Mouse (Mus musculus): ENCODE results near the gene Gstcd.

The Gstcd gene

DNA sequence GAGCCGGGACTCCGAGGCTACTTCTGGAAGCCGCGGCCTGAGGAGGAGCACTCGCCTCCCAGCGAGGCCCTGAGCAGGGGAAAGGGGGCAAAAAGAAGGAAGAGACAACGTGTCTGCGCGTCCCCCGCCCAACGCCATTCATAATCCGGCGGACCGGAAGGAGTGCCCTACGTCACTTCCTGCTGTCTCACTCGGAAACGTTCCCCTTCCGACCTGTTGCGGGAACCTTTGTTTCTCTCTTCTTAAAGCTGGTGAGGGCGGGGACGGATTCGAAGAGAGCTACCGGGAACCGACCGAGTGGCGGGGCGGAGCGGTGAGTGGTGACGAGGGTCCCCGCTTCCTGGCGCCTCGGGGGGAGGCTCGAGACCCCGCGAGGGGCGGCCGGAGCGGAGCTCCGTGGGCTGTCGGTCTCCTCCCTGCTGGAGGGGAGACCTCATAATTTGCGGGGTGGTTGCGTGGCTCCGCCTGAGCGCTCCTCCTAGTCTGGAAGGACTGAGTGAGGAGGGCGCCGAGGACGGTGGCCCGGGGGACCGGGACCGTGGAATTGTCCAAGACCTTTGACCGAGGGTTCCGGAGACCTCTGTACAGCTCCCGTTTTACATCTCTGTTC is at the start of gene Gstcd, which contains the start of gene Ints12:
Gstcd (minus strand) TSS at position 370 of the 610 bp plus-strand sequence.
Ints12 (plus strand) TSS at position 177 of the 610 bp plus-strand sequence.
- in situ Hi-C loops (cut with MboI; ENCODE audit: unreplicated experiment in 2 of 2): loop anchor here (10.0 to 25.0 kb wide), 4 partner anchors 277 to 721 kb away; partner anchors contain the start of gene Tet2 (in 2 of the 2)

DNA sequence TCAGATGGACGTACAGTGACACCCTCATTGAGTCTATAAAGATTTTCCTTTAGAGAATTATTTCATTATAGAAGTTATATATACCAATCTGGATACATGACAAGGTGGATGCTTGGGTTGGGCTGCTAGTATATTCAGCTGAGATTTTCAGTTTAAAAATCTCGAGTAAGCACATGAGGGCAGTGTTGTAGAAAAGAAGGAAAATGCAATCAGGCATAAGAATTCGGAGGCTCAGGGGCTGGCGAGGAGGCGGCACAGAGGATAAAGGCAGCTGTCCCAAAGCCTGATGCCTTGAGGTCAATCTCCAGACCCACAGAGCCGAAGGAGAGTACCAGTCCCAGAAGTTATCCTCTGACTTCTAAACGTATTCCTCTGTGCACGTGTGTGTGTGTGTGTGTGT is 40.8 kb upstream of the Gstcd start:
- in situ Hi-C loops (cut with MboI; ENCODE audit: unreplicated experiment in 2 of 2): no loop called here

DNA sequence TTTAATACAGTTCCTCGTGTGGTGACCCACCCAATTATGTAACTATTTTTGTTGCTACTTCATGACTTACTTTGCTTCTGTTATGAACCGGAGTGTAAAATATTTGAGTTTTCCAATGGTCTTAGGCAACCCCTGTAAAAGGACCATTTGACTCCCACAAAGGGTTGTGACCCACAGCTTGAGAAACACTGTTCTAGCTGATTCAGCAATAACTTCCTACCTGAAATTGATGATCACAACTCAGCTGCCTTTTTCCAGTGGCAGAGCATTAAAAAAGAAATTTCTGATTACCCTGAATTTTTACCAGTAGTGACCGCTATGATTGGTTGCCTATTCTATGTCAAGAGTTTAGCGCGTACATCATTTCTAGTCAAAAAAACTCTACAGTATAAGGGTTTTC is 39.5 kb upstream of the Gstcd start:
- in situ Hi-C loops (cut with MboI; ENCODE audit: unreplicated experiment in 2 of 2): no loop called here

DNA sequence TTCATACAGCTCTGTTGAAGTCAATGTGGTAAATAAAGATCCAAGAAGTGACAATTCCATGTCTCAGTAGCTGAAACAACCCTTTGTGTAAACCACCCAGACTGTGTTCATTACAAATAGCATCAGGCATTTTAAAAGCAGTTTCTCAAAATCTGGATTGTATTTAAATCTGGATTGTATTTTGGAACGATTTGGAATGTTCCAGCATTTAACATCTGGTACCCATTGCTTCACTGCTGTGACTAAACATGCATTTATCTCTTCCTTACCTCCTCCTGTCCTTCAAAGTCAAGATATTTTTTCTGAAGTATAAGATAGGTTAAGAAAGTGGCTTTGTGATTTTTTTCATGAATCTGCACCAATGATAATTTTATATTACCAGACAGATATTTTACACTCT is 21.4 kb upstream of the Gstcd start:
- in situ Hi-C loops (cut with MboI; ENCODE audit: unreplicated experiment in 2 of 2): no loop called here

DNA sequence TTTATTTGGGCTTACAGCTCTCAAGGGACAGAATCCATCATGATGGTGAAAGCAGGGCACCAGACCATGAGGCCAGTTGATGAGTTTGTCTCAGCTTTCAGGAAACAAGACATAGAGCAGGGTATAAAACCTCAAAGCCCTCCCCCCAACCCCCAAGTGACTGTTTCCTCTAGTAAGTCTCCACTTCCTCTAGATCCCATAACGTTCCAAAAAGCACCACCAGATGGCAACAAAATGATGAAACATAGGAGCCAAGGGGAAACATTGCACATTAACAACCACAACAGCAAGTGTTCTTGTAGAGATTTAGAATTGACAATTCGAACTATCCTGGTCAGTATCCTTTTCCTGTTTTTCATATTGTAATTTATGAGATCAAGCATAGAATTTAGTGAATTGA is 19.9 kb upstream of the Gstcd start:
- in situ Hi-C loops (cut with MboI; ENCODE audit: unreplicated experiment in 2 of 2): no loop called here

DNA sequence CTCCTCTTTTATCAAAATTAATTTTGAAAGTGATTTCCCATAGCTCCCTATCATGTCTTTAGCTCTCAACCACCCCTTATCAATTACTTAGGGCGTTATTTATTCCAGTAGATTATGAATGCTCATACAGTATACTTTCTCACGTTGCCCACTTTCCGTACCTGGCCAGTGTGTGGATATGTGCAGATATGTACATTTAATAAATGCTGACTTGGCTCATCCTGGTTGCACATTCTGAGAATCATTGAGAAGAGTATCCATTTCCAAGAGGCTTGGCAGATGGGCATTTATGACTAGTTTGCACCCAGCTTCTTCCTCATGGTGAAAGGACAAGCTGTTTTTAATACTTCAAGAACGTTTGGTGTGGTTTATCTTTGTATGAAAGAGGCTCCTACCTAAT is 18.0 kb upstream of the Gstcd start:
- in situ Hi-C loops (cut with MboI; ENCODE audit: unreplicated experiment in 2 of 2): no loop called here

DNA sequence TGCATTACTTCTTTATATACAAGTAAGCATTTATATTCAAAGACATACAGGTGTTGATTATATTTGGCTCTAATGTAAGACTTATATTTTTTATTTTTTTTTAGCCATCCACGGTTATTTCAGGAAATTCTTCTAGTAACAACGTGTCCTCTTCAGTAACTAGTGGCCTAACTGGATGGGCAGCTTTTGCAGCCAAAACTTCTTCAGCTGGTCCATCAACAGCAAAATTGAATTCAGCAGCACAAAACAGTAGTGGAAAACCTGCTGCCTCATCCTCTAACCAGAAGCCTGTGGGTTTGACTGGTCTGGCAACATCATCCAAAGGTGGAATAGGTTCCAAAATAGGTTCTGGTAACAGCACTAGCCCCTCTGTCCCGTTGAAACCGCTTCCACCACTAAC is 16.9 kb upstream of the Gstcd start:
- in situ Hi-C loops (cut with MboI; ENCODE audit: unreplicated experiment in 2 of 2): no loop called here

DNA sequence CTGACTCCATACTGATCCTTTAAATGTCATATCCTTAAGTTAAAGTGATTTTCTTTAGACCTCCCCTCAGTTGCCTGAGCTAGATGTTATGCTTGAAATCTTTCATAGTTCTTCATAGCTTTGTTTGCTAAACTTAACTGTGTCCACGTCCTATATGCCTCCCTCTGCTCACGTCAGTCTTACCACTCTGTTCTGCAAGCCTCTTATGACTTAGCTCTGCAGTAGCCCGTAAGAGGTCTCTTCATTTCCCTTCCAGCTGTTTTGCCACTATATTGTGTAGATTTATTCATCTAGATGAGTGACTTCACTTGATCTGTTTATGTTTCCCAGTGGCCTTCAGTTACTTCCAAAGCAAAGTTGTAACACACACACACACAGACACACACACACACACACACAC is 12.6 kb upstream of the Gstcd start:
- in situ Hi-C loops (cut with MboI; ENCODE audit: unreplicated experiment in 2 of 2): no loop called here

DNA sequence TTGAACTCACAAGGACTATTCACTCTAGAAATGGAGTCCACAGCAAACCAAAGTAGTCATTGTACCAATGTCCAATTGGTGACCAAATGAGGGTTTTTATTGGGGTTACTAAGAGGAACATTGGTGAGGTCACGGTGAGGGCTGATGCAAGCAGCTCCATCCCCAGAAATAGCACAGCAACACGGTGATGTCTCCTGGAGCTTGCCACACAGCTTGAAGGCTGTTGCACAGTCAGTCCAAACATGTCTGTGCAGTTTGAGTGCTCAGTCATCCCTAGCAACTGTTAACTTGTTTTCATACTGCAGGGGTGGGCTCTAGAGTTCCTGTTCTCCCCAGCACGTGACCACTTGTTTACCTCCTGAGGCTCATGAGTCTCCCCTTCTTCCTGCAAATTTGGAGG is 11.9 kb upstream of the Gstcd start:
- in situ Hi-C loops (cut with MboI; ENCODE audit: unreplicated experiment in 2 of 2): no loop called here

DNA sequence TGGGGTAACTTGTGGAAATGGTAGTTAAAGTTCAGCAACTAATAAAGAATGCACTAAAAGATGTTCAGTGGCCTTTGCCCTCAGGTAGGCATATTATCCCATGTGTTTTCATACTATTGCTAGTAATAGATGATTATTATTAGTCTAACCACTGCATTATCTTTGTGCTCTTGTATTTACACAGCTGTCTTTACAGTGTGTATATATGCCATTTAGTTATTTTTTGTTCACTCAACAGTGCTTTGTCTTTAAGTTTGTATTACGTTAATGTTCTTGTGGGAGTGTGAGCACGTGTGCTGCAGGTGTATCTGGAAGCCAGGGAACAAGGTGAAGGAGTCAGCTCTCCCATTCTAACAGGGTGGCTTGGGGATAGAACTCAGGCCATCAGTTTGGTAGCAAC is 7.1 kb upstream of the Gstcd start:
- in situ Hi-C loops (cut with MboI; ENCODE audit: unreplicated experiment in 2 of 2): loop anchor here (5.0 to 25.0 kb wide), 5 partner anchors 284 to 713 kb away; partner anchors contain the start of gene Tet2 (in 2 of the 2)

DNA sequence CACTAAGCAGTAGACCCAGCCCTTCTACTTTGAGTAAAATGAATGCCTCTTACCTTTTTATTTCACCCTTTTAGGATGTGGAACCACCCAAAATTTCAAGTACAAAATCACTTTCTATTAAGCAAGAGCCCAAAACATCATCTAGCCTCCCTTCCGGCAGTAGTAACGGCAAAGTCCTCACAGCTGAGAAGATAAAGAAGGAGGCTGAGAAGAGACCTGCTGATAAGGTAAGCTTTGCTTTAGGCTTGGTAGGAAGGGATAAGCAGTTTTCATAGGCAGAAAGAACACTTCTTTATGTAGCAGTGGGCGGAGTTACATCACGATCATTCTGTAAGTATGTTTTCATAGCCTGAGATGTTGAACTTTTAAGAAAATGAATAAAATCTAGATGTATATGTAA is 6.5 kb upstream of the Gstcd start:
- in situ Hi-C loops (cut with MboI; ENCODE audit: unreplicated experiment in 2 of 2): loop anchor here (5.0 to 25.0 kb wide), 5 partner anchors 284 to 714 kb away; partner anchors contain the start of gene Tet2 (in 2 of the 2)

DNA sequence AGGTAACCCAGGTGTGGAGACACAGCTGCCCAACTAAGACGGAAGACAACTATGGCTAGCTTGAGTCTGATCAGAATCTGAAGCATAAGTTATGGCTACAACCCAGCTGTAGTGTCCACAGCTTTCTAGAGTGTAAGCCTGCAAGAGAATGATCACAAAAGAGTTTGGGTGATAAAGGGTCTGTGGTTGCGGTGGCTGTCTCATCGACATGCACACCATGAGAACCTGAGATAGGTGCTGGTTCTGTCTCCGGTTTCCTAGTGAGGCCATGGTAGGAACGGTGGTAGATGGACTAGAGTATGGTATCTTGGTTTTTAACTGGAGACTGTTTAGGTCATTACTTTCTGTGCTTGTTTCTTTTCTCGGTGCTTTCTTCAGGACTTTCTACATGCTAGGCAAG is 6.1 kb upstream of the Gstcd start:
- in situ Hi-C loops (cut with MboI; ENCODE audit: unreplicated experiment in 2 of 2): loop anchor here (5.0 to 25.0 kb wide), 5 partner anchors 283 to 714 kb away; partner anchors contain the start of gene Tet2 (in 2 of the 2)

DNA sequence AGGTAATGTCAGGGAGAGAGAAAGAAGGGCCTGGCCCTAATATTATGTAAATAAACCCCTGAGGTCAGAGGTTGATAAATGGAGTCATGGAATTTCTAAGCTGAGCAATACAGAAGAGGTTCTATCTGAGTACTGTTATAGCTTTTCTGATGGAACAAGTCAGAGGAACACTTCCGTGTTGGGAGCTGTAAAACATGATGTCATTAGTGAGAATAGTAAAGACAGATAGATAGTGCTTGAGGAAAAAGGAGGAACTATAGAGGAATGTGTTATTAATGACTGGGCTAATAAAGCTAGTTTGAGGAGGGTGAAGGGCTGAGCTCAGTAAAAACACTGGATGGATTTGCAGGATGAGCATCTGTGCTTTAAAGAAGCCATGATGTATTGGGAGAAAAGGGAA is 2.5 kb upstream of the Gstcd start:
- in situ Hi-C loops (cut with MboI; ENCODE audit: unreplicated experiment in 2 of 2): loop anchor here (10.0 to 25.0 kb wide), 4 partner anchors 280 to 718 kb away; partner anchors contain the start of gene Tet2 (in 2 of the 2)

DNA sequence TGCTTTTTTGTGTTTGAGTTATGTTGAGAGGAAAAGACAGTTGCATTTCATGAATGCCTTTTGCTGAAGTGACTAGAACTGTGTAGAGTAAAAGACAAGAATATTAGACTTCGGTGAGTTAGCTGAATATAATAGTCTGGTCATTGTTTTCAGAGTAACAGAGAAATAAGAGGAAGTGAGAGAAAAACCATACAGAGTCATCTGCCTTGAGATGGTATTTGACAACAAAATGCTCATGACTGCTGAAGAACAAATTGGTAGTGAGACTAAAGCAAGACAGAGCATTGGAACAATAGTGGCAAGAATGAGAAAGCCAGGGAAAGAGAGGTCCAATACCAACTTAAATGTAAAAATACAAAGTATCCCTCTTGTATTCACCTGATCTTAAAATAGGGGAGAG is 1.1 kb upstream of the Gstcd start:
- in situ Hi-C loops (cut with MboI; ENCODE audit: unreplicated experiment in 2 of 2): loop anchor here (10.0 to 25.0 kb wide), 4 partner anchors 278 to 719 kb away; partner anchors contain the start of gene Tet2 (in 2 of the 2)

DNA sequence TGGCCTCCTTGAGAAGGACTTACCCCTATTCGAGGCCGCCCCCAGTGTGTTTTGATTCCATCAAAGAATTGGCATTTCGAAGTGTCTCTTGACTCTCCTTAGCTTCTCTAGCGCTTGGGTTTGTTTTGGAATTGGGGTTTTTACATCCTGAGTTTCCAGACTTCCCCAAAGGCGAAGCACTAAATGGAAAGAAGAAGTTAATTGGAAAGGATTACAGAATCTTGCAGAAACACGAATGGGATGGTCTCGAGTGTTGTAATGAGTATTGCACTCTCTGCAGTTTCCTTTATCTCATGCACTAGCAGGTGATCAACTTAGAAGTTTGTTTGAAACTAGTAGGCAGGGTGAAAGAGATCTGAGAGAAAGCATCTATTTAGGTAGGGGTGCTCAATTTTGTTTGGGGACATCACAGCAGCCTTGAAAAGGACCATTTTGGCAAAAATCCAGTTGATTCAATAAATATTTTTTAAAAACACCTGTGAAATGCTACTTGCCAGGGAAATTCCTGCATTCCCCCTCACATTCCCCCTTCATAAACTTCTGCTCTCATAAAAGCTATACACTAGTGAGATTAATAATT is 531 bp upstream of the Gstcd start:
- in situ Hi-C loops (cut with MboI; ENCODE audit: unreplicated experiment in 2 of 2): loop anchor here (10.0 to 25.0 kb wide), 4 partner anchors 278 to 720 kb away; partner anchors contain the start of gene Tet2 (in 2 of the 2)

DNA sequence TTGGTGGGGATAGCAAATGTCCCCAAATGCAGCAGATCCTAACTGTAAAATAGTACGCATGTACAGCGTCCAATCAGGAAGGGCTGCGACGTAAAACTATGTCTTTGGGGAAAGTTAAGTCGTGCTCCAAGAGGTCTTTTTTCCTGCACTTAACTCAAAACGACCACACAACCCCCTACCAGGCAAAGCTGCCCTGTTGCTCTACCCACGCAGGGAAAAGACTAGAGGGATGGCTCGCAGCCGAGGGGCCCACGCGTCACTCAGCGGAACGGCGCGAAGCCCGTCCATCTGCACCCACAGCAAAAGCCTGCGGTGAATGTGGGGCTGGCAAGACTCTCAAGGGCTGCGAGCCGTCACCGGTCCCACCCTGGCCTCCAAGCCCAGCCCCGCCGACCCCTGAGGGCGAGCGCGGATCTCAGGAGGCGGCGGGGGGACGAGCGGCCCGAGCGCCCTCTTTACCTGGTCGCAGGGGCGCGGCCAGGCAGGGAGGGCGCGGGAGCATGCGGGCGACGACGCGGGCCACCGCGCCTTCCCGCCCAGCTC is 641 bp downstream of the Gstcd start:
- in situ Hi-C loops (cut with MboI; ENCODE audit: unreplicated experiment in 2 of 2): loop anchor here (10.0 to 25.0 kb wide), 4 partner anchors 276 to 721 kb away; partner anchors contain the start of gene Tet2 (in 2 of the 2)

DNA sequence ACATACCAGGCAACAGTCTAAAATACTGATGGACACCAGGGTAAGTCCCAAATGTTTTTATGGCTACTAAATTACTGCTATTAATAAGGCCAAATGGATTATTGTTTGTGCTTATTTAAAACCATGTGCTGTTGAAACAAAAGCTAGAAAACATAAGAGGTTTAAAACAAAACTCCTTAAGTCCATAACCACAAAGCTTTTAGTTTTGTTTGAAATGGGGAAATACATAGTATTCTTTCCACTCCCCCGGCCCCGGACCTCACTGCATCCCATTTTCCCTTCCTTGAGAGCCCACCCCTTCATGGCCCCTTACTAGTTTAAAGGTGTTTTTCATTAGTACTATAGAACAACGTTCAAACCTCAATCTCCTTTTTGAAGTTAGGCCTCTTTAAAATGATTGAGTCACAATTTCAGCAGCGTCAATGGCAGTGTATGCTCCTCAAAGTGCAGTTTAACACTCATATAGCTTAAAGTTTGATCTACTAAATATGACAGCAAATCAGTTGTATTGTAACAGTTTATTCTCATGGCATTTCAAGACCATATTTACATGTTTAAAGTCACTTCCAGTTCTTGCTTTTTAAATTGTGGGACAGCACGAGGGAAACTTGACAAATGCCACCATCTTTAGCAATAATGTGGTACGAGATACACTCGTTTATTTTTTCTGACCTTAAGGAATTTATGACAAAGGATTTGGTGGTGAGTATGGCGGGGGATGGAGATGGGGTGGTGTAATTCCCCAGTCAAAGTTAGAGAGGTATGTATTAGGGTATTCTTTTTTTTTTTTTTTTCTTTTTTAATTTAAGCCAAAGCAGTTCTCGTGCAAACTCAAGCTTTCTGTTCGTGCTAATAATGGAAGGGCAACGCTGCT is 1.3 kb downstream of the Gstcd start:
- in situ Hi-C loops (cut with MboI; ENCODE audit: unreplicated experiment in 2 of 2): loop anchor here (10.0 to 25.0 kb wide), 4 partner anchors 276 to 722 kb away; partner anchors contain the start of gene Tet2 (in 2 of the 2)

DNA sequence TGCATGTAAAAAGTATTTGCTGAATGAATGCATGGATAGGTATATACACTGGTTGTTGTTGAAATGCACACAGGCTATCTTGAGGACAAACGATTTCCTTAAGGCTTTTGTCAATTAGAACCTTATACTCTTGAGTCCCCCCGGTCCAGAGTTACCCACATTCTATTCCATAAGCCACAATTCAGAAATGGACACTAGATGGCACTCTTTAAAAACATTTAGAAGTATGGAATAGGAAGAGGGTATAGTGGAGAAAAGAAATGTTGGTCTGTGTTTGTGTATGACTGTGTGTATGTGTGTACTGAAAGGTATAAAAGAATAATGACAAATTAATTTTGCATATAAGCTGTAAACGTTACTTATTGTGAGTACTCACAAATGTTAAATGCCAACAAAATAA is 6.0 kb downstream of the Gstcd start:
- in situ Hi-C loops (cut with MboI; ENCODE audit: unreplicated experiment in 2 of 2): loop anchor here (5.0 to 25.0 kb wide), 3 partner anchors 186 to 726 kb away; partner anchors contain the start of gene Tet2 (in 2 of the 2)

DNA sequence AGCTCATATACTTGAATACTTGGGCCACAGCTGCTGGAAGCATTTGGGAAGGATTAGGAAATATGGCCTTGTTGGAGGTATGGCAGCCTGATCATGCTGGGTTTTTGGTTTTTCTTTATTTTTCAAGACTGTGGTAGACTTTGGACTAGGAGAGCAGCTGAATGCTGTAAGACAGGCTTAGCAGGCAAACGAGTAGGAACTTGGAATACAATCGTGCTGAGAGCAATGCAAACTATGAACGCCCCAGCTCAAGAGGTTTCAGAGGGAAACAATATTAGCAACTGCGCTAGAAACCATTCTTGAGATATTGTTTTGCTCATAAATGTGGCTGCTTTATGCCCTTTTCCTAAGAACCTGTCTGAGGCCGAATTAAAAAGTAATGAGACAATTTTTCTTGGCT is 9.1 kb downstream of the Gstcd start:
- in situ Hi-C loops (cut with MboI; ENCODE audit: unreplicated experiment in 2 of 2): loop anchor here (25.0 kb wide), 2 partner anchors 455 to 730 kb away; partner anchors contain the start of gene Tet2 (in 2 of the 2)

DNA sequence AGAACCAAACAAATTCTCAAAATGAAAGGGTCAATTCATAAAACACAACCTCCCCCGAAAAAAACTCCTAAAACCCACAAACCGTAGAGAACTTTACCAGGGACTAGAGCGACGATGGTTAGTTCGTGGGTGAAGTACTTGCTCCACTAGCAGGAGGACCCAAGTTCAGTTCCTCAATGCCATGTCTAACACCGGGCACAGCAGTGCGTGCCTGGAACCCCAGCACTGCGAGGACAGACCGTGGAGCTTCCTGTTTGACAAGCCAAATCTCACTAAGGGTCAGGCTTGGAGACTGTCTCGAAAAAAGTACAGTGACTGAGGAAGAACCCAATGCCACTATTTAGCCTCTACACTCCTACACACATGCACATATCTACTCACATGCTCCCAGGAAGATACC is 16.3 kb downstream of the Gstcd start:
- in situ Hi-C loops (cut with MboI; ENCODE audit: unreplicated experiment in 2 of 2): loop anchor here (25.0 kb wide), 2 partner anchors 462 to 737 kb away; partner anchors contain the start of gene Tet2 (in 2 of the 2)

Data from v-Abl transformed pro-B cells (cell line).